Mouse (Mus musculus) C2C12 (cell line): ENCODE measurements at regions not wholly inside any gene's neighbourhood (a gene's known extent, or its start where the extent isn't known, plus 50 kb on each side); places are given as distances from the start of the nearest gene placed in this dataset.

Experiments
- CEBPB ChIP-seq: IDR thresholded peaks from one replicate; pipeline ENCODE4 v1.6.1; 2011; ENCODE audit warnings: low read depth, mild to moderate bottlenecking, control low read depth, moderate library complexity
- CTCF ChIP-seq: IDR thresholded peaks from one replicate; pipeline ENCODE4 v1.5.1; 2011; ENCODE audit not compliant: control insufficient read depth, insufficient read depth, insufficient read length
- MAX ChIP-seq: IDR thresholded peaks from one replicate; pipeline ENCODE4 v1.6.1; 2011; ENCODE audit warnings: mild to moderate bottlenecking, control low read depth
- MYOD1 ChIP-seq: IDR thresholded peaks from one replicate; pipeline ENCODE4 v1.6.1; 2011; ENCODE audit warnings: low read depth; ENCODE audit not compliant: control insufficient read depth, insufficient read length
- USF1 ChIP-seq: IDR thresholded peaks from one replicate; pipeline ENCODE4 v1.6.1; 2011; ENCODE audit warnings: low read depth, mild to moderate bottlenecking, control low read depth, moderate library complexity

GRCm38 (mm10) chr7:64036154-64036553 is 97.4 kb upstream of the Klf13 start:
- TF ChIP-seq CTCF (no peak), CEBPB (no peak), USF1 (no peak), MAX (no peak), MYOD1 (no peak)
